Mouse (Mus musculus): Measurements from ENCODE around the gene Scai.

- TF ChIP-seq TCF3 (IDR thresholded peaks at IDR 0.05; ENCODE audit: insufficient read length, low read depth) (no peak), MYOG (IDR thresholded peaks at IDR 0.05; ENCODE audit: control insufficient read depth in 1 of 3, insufficient read depth in 1 of 3, insufficient read length in 2 of 3, low read depth in 2 of 3) (no peak), POLR2A (IDR thresholded peaks at IDR 0.05; ENCODE audit: insufficient read length, low read depth) (no peak), POLR2AphosphoS2 (IDR thresholded peaks at IDR 0.05; ENCODE audit: insufficient read length, low read depth) (no peak), TCF12 (IDR thresholded peaks at IDR 0.05; ENCODE audit: insufficient read depth, poor library complexity, severe bottlenecking) (no peak), MAX (IDR thresholded peaks at IDR 0.05; ENCODE audit: low read depth) (no peak)
Observed at GRCm38 (mm10) chr2:39091966-39092365, 98.6 kb downstream of the Scai start.
